Mouse (Mus musculus): ENCODE measurements around the gene Htr1f.

GRCm38 (mm10) chr16:64907112-64907511 is 198.5 kb downstream of the Htr1f start:
- no peak for TF ChIP-seq CTCF (IDR thresholded peaks at IDR 0.05; ENCODE audit: extremely low read depth, insufficient read depth, insufficient read length, insufficient replicate concordance)
- no peak for TF ChIP-seq POLR2A (IDR thresholded peaks at IDR 0.05; ENCODE audit: low read depth, low read length)
